Mouse (Mus musculus): Measurements from ENCODE around the gene Dazap2. TPM values are rescaled to one million over a fixed set of nuclear protein-coding genes. Genes with fewer than 3 reads are reported as not detected.
A peak's percentile ranks its signal among the peaks of the same experiment; 100 is the strongest.

The Dazap2 gene
- polyA plus RNA-seq, 1 experiment from 2014 or later, result 241 TPM

- no peak overlapping the region for H3K27ac ChIP-seq
- H3K9me3 ChIP-seq (replicated peaks), result no peaks in the 10 kb centered on the region
- ATAC-seq (replicated peaks; ENCODE audit: low FRiP score), result no peak
- 82% methylated on average over 7 of the region's 7 CpGs for WGBS
- no peaks in the 10 kb centered on the region for H3K36me3 ChIP-seq
- H3K4me3 ChIP-seq (replicated peaks), result no peak overlapping the region
- peaks cover 24% of the 10 kb centered on the region for H3K4me1 ChIP-seq
- H3K4me2 ChIP-seq, result no peak overlapping the region
- H3K27me3 ChIP-seq, result no peaks in the 10 kb centered on the region; the same call in 1 of the 2 replicates
- H3K9ac ChIP-seq, result no peak overlapping the region
Observed at GRCm38 (mm10) chr15:100642451-100642850, 27.3 kb downstream of the Dazap2 start.

GRCm38 (mm10) chr15:100646161-100646560, 31.0 kb downstream of the Dazap2 start:
- Histone ChIP-seq H3K27ac (no peak overlapping the region), H3K4me2 (no peak overlapping the region), H3K9ac (no peak overlapping the region), H3K4me1 (peaks cover 3% of the 10 kb centered on the region; the same call in 1 of the 2 replicates), H3K36me3 (no peaks in the 10 kb centered on the region), H3K27me3 (no peaks in the 10 kb centered on the region), H3K4me3 (replicated peaks) (no peak overlapping the region), H3K9me3 (replicated peaks) (no peaks in the 10 kb centered on the region)
- no peak for ATAC-seq (replicated peaks; ENCODE audit: low FRiP score)
- WGBS, result 75% methylated on average over 6 of the region's 6 CpGs

- Histone ChIP-seq H3K9ac (no peak overlapping the region), H3K4me1 (peaks cover 3% of the 10 kb centered on the region; the same call in 1 of the 2 replicates), H3K4me3 (replicated peaks) (no peak overlapping the region), H3K9me3 (replicated peaks) (no peaks in the 10 kb centered on the region), H3K27ac (no peak overlapping the region), H3K36me3 (no peaks in the 10 kb centered on the region), H3K27me3 (no peaks in the 10 kb centered on the region), H3K4me2 (no peak overlapping the region)
- 86% methylated on average over 10 of the region's 10 CpGs for WGBS
- no peak for ATAC-seq (replicated peaks; ENCODE audit: low FRiP score)
Observed at GRCm38 (mm10) chr15:100650111-100650510, 35.0 kb downstream of the Dazap2 start.

GRCm38 (mm10) chr15:100651610-100652009, 36.5 kb downstream of the Dazap2 start:
- Histone ChIP-seq H3K27ac (no peak overlapping the region), H3K9me3 (replicated peaks) (no peaks in the 10 kb centered on the region), H3K4me3 (replicated peaks) (no peak overlapping the region), H3K36me3 (no peaks in the 10 kb centered on the region), H3K4me1 (0 out of 2 replicates have a peak, but pooled peaks cover under 1% of the 10 kb centered on the region), H3K9ac (no peak overlapping the region), H3K27me3 (no peaks in the 10 kb centered on the region), H3K4me2 (no peak overlapping the region)
- 81% methylated on average over 9 of the region's 9 CpGs for WGBS
- no peak for ATAC-seq (replicated peaks; ENCODE audit: low FRiP score)

GRCm38 (mm10) chr15:100654271-100654670, 39.1 kb downstream of the Dazap2 start:
- H3K36me3 ChIP-seq, result no peaks in the 10 kb centered on the region
- H3K9ac ChIP-seq, result no peak overlapping the region
- ATAC-seq (replicated peaks; ENCODE audit: low FRiP score), result no peak
- H3K9me3 ChIP-seq (replicated peaks), result no peaks in the 10 kb centered on the region
- WGBS, result 70% methylated on average over 1 of the region's 1 CpGs
- H3K27me3 ChIP-seq, result no peaks in the 10 kb centered on the region
- H3K27ac ChIP-seq, result no peak overlapping the region
- H3K4me1 ChIP-seq, result 0 out of 2 replicates have a peak, but pooled peaks cover 3% of the 10 kb centered on the region
- no peak overlapping the region for H3K4me3 ChIP-seq (replicated peaks)
- no peak overlapping the region for H3K4me2 ChIP-seq

GRCm38 (mm10) chr15:100655201-100655600, 40.1 kb downstream of the Dazap2 start:
- WGBS, result 88% methylated on average over 5 of the region's 5 CpGs
- no peak overlapping the region for H3K27ac ChIP-seq
- no peaks in the 10 kb centered on the region for H3K27me3 ChIP-seq
- no peak overlapping the region for H3K4me3 ChIP-seq (replicated peaks)
- no peak overlapping the region for H3K9ac ChIP-seq
- H3K4me2 ChIP-seq, result no peak overlapping the region
- no peaks in the 10 kb centered on the region for H3K9me3 ChIP-seq (replicated peaks)
- ATAC-seq (replicated peaks; ENCODE audit: low FRiP score), result no peak
- no peaks in the 10 kb centered on the region for H3K36me3 ChIP-seq
- H3K4me1 ChIP-seq, result 0 out of 2 replicates have a peak, but pooled peaks cover 3% of the 10 kb centered on the region

- no peak overlapping the region for H3K27ac ChIP-seq
- no peaks in the 10 kb centered on the region for H3K27me3 ChIP-seq
- no peak overlapping the region for H3K4me3 ChIP-seq (replicated peaks)
- peaks cover 13% of the 10 kb centered on the region for H3K4me1 ChIP-seq
- H3K36me3 ChIP-seq, result no peaks in the 10 kb centered on the region
- ATAC-seq (replicated peaks; ENCODE audit: low FRiP score), result no peak
- no peaks in the 10 kb centered on the region for H3K9me3 ChIP-seq (replicated peaks)
- H3K9ac ChIP-seq, result no peak overlapping the region
- no peak overlapping the region for H3K4me2 ChIP-seq
- 89% methylated on average over 9 of the region's 9 CpGs for WGBS
Observed at GRCm38 (mm10) chr15:100660306-100660705, 45.2 kb downstream of the Dazap2 start.

GRCm38 (mm10) chr15:100660805-100661204, 45.7 kb downstream of the Dazap2 start:
- Histone ChIP-seq H3K4me3 (replicated peaks) (no peak overlapping the region), H3K9ac (no peak overlapping the region), H3K27ac (no peak overlapping the region), H3K27me3 (no peaks in the 10 kb centered on the region), H3K9me3 (replicated peaks) (no peaks in the 10 kb centered on the region), H3K4me2 (no peak overlapping the region), H3K4me1 (peaks cover 16% of the 10 kb centered on the region), H3K36me3 (no peaks in the 10 kb centered on the region)
- no peak for ATAC-seq (replicated peaks; ENCODE audit: low FRiP score)
- 89% methylated on average over 5 of the region's 5 CpGs for WGBS

GRCm38 (mm10) chr15:100664813-100665274, 49.7 kb downstream of the Dazap2 start:
- Histone ChIP-seq H3K27me3 (no peaks in the 10 kb centered on the region), H3K4me2 (no peak overlapping the region), H3K36me3 (no peaks in the 10 kb centered on the region), H3K4me3 (replicated peaks) (no peak overlapping the region), H3K4me1 (peaks cover 27% of the 10 kb centered on the region), H3K9ac (no peak overlapping the region), H3K9me3 (replicated peaks) (no peaks in the 10 kb centered on the region), H3K27ac (no peak overlapping the region)
- no peak for ATAC-seq (replicated peaks; ENCODE audit: low FRiP score)
- 83% methylated on average over 9 of the region's 9 CpGs for WGBS

GRCm38 (mm10) chr15:100665411-100666218, 50.5 kb downstream of the Dazap2 start:
- Histone ChIP-seq H3K27ac (peak overlapping the region; percentile 48; the same call in 1 of the 2 replicates), H3K4me2 (no peak overlapping the region), H3K9me3 (replicated peaks) (no peaks in the 10 kb centered on the region), H3K9ac (no peak overlapping the region), H3K4me1 (peaks cover 27% of the 10 kb centered on the region), H3K4me3 (replicated peaks) (no peak overlapping the region), H3K27me3 (no peaks in the 10 kb centered on the region), H3K36me3 (no peaks in the 10 kb centered on the region)
- ATAC-seq (replicated peaks; ENCODE audit: low FRiP score), result no peak
- WGBS, result 34% methylated on average over 9 of the region's 9 CpGs

- ATAC-seq (replicated peaks; ENCODE audit: low FRiP score), result no peak
- H3K9me3 ChIP-seq (replicated peaks), result no peaks in the 10 kb centered on the region
- no peak overlapping the region for H3K4me3 ChIP-seq (replicated peaks)
- no peaks in the 10 kb centered on the region for H3K27me3 ChIP-seq
- peaks cover 27% of the 10 kb centered on the region for H3K4me1 ChIP-seq
- H3K36me3 ChIP-seq, result no peaks in the 10 kb centered on the region
- no peak overlapping the region for H3K9ac ChIP-seq
- peak overlapping the region; percentile 48 for H3K27ac ChIP-seq
- WGBS, result 5% methylated on average over 7 of the region's 7 CpGs
- no peak overlapping the region for H3K4me2 ChIP-seq
Observed at GRCm38 (mm10) chr15:100666219-100666696, 51.1 kb downstream of the Dazap2 start.

- Histone ChIP-seq H3K27ac (0 out of 2 replicates have a peak overlapping the region, but pooled peaks have one; percentile 11), H3K4me1 (peaks cover 27% of the 10 kb centered on the region), H3K4me2 (no peak overlapping the region), H3K4me3 (replicated peaks) (no peak overlapping the region), H3K36me3 (no peaks in the 10 kb centered on the region), H3K9ac (no peak overlapping the region), H3K27me3 (no peaks in the 10 kb centered on the region), H3K9me3 (replicated peaks) (no peaks in the 10 kb centered on the region)
- ATAC-seq (replicated peaks; ENCODE audit: low FRiP score), result no peak
- 19% methylated on average over 12 of the region's 12 CpGs for WGBS
Observed at GRCm38 (mm10) chr15:100666851-100667250, 51.7 kb downstream of the Dazap2 start.

All from kidney, embryonic 15.5 days (tissue).